Mouse (Mus musculus) 3T3-L1 (cell line): ENCODE results near the gene Frmd4b.
A peak's percentile ranks its signal among the peaks of the same experiment; 100 is the strongest.

Source experiments
- DNase-seq: peaks from one replicate; pipeline ENCODE4 v3.0.0-alpha.2; 2015; ENCODE audit warnings: low read depth, low spot score

Frmd4b gene

DNA sequence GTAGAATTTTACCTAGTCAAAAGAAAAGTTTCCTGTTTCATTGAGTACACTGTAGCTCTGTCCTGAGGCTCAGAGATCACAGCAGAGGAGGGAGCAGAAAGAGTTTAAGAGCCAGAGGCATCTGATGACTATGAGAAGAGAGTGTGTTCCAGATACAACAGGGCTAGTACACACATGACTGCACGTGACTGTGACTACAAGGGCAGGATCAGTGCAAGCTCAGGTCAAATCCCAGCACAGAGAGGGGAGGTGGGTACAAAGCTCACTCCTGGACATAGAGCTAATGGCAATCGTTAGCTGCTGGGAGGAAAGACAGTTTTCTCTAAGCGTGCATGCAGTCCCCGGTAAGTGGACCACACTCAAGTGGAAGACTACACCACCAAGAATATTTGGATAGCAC lies 37.6 kb downstream of the Frmd4b start:
- DNase-seq, result no peak

DNA sequence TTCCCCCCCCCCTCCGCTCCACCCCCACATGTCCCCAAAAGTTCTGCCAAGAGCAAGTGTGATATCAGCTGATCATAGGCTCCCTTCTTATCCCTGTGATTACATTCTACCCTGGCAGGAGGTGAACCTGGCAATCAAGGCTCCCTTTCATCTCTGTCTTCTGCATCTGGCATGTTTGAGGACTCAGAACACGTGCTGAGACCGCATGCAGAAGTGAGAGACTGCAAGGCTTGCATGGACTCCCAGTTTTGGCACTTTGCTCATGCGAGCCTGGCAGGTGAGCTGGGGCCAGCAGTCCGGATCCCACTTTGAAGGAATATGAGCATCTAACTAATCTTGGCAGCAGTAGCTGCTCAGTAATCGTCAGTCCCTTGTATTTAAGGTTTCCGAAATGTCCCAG lies 39.1 kb downstream of the Frmd4b start:
- DNase-seq, result no peak

DNA sequence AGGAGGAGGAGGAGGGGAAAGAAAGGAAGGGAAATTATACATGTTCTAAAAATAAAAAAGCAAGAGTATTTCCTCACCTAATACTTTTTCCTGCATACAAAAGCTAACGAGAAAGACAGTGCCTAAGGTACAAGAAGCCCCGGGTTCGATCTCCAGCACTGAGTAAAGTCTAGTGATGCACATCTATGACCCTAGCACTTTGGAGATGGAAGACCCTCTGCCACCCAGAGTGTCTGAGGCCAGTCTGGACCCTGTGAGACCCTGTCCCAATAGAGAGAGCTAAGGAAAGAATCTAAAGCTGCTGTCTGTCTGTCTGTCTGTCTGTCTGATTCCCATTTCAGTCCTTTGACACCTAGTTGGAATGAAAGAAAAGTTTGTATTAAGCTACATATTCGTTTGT lies 40.0 kb downstream of the Frmd4b start:
- DNase-seq, result no peak

DNA sequence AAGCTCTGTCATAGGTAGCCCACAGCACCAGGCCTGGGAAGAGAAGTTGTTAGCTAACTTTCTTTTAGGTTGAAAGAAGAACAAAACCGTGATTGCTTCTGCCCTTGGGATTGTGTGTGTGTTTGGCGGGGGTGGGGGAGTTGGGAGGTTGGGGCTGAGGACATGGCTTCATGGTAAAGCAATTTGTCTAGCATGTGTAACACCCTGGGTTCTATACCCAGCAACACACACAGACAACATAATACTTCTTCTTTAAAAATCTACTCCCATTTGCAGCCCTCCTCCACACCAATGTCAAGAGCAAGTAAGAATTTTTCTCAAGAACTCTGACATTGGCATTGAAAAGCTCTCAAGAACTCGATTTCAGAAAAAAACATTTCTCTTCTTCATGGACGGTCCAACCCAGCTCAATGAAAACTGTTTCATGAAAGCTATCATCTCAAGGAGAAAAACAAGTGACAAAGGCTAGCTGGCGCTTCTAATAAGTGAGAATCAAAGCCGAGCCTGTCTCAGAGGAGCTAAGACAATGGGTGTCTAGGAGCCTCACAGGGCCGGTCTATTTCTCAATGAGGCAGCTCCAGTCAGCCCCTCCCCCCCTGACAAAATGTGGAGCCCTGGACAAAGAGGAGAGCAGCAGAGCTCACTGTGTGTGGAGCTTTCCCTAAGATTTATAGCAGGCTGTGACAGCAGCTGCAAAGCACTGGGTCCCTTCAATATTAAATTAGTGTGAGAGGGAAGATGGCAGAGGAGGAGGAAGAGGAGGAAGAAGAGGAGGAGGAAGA lies 40.6 kb downstream of the Frmd4b start:
- no peak for DNase-seq

DNA sequence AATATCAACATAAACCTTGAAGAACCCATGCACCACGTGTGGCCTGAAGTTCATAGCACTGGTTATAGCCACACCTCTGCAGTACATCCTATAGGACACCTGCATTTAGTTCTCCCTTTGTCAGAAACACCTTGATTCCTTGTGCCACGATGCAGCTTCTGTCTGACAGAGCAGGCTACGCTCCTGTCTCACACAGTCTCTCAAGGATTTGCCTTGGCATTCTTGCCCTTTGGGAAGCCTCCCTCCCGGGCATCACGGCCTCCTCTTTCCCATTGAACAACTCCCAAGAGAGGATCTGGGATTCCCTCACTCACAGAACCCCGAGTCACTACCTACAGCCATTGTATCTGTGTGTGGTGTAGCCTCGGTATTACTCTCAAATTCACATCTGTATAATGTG lies 41.2 kb downstream of the Frmd4b start:
- no peak for DNase-seq

DNA sequence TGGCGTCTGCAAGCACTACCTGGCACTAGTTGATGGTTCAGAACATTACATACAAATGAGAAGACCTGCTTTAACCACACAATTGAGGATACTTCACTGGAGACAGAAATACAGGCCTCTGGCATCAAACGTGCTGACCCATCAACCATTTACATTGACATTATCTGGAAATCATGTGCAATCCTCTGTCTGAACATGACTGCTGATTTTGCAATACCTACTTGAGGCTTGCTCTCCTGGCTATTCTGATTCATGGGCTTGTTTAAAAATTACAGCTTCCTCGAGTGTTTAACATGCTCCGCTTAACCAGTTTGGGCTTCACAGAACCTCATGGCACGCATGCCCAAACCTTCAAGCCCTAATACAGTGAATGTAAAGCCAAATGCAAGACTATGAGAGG lies 42.4 kb downstream of the Frmd4b start:
- DNase-seq, result no peak

DNA sequence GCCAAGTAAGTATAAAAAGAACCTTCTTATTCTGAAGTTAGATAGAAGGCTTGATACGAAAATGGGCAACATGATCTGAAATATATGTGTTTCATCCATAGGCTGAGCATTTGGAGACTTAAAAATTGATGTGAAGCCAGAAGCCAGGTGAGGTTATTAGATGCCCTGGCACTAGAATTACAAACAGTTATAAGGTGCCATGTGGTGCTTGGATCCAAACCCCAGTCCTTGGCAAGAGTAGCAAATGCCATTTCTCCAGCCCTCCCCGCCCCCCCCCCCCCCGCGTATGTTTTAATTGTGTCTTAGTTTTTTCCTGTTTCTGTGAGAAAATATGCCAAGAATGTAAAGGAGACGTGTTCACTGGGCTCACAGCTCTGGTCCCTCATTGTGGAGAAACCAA lies 45.1 kb downstream of the Frmd4b start:
- DNase-seq, result no peak

DNA sequence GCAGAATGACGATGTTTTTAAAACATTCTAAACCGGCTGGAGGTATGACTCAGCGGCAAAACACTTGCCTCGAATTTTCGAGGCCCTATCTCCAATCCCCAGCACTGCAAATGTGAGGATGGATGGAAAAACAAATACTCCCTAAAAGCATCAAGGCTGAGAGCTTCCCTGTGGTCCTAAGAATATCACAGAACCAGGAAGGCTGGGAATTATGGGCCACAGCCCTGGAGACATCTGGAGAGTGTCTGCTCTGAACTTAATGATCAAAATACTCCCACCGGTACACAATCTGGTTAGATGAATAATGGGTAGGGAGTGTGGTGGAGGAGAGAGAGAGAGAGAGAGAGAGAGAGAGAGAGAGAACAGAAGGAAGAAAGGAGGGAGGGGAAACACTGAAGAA lies 48.8 kb downstream of the Frmd4b start:
- DNase-seq, result no peak

DNA sequence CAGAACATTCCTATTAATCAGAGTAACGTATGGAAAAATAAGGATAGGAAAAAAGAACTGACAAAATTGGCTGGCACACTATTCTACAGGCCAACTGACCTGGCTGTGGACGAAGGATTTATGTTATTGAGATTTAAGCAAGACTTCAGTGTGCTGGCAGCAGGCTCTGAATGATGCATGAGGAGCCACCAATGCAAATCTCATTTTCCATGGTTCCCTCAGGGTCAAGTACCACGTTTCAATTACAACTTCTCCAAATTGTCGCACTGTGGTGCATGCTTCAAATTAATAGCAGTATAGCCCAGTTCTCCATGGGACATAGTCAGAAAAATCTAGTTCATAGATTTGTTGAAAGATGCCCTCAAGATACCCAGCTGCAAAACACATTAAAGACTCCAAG lies 50.6 kb downstream of the Frmd4b start:
- no peak for DNase-seq

DNA sequence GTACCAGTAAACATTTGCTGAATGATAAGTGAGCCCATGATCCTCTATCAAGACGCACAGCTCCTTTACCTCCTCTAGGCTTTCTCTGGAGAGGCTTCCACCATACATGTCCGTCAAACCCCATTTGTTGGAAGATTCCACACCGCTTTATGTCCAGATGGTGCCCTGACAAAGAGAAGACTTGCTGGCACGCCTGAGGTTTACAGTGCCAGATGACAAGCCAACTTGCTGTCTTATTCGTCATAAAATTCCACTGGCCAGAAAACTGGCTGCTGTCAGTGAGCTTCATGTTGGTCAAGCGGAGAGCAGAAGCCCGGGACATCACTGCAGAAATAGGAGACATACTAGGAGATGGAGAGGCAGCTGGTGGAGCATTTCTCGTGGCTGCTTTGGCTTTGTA lies 60.2 kb downstream of the Frmd4b start:
- no peak for DNase-seq

DNA sequence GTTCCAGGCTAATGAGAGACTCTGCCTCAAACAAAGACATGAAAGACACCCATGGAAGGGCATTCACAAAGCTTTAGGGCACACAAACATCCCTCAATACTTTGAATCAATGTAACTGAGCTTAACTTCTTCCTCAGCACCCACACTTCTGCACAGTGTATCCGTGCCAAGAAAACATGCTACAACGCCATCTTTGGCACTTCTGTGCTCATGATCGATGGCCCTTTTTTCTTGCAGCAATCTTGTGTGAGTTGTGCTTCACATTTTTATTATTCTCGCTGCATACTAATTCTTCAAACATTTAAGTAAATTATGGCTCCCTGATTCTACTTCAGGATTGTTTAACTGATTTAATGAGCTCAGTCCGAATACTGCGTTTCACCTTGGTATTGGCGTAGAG lies 61.7 kb downstream of the Frmd4b start:
- DNase-seq, result no peak

DNA sequence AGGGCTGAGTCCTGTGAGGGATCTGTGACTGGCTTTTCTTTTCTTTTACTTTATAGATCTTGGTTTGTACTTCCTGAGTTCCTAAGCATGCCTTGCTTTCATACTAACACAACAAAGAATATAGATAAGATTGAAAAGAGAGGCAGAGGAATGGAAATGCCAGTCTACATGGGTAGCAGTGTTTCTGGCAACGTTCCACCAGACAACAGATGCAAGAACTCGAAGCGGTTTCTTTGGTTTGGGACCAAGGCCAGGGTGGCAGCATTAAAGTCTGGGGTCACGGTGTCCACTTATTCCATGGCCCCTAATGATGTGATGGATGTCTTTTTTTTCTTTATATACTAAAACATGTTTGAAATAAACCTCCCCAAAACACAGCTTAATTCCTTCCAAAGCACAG lies 63.9 kb downstream of the Frmd4b start:
- no peak for DNase-seq

DNA sequence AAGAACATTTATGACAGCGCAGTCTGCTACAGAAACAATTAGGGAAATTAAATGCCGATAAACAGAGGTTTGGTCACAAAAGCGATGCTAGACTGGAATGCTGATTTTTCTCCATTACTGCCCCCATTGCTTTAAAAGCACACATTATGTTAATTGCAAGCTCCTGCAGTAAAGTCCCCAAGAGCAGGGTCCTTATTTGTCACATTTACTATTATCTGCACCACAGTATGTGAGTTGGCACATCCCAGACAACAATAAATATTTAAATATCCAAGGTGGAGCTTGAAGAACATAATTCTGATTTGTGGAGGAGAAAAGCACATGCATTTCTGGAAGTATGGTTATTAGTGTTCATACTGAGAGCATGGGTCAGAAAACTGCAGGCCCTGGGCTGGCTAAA lies 64.8 kb downstream of the Frmd4b start:
- no peak for DNase-seq

DNA sequence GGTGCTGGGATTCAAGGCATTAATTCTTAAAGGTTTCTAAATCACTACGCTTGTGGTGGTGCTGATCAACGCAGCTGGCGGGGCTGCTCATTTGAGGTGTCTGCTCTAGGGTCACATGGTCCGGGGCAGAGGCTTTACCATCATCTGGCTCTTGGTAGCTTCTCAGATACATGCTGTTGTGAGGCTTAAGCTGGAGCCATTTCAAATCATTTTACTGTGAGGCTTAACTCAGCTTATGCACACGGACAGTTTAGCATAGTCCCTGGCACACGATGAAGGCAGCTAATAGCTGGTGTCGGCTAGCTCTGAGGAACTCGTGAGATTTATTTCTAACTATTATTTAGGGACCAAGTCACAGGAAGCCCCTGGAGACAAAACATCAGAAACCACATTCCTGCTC lies 65.5 kb downstream of the Frmd4b start:
- DNase-seq, result no peak

DNA sequence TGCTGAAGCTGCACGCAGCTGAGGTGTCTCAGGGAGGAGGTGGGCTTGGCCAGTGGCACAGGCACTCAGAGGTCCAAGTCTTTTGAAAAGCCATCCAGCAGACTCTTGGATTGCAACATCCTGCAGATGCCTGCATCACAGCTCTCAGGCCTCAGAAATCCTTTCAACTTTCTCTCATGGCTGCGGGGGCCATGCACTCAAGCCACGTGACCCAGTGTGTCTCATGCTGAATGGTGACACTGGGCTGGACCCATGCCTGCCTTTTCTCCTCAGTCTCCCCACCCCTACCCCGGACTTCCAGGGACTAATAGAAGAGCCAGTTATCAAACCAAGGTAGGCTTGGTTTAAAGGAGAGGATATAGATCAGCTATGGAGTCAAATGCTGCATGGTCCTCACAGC lies 66.2 kb downstream of the Frmd4b start:
- DNase-seq, result no peak

DNA sequence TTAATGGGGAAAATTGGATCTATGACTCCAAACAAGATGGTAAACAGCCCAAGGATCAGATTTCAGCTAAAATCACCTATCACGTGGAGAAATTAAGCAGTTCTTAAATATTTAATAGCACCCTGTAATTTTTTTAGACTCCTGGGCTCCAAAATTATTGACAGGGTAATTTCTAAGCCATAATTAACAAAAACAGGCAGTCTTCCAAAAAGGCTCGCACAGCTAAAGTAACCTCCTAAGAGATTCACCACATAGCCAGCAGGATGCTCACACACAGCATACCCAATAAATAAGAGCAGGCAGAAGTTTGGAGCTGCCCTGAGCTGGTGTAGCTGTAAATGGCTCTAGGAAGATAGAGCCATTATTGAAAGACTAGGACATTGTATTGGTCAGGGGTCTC lies 76.9 kb downstream of the Frmd4b start:
- no peak for DNase-seq

DNA sequence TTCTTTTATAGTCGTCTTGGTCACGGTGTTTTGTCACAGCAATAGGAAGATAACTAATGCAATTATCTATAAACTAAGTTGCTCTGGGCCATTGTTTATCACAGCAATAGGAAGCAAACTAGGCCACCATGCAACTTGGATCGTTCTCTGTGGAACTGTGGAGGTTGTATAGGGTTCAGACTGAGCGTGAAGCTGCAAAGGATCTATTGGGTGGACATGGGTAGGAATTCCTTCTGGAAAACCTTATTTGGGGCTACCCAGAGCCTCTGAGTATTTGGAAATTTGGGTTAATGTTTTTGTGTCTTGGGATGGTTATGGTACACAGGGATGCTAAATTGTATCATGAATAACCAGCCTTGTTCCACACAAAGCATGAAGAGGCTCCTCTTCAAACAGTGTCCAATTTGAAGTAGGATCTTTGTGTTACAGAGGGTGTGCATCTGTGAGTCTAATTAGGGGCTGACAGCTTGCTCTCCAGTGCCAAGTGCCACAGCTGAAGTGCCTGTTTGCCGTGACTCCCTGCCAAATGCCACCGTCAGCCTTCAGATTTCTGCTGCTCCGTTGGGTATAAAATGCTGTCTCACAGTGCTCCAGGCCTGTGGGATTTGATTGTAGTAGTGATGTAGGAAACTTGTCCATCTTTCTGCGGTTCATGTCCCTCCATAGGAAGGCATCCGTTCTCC lies 81.4 kb downstream of the Frmd4b start:
- DNase-seq, result no peak

DNA sequence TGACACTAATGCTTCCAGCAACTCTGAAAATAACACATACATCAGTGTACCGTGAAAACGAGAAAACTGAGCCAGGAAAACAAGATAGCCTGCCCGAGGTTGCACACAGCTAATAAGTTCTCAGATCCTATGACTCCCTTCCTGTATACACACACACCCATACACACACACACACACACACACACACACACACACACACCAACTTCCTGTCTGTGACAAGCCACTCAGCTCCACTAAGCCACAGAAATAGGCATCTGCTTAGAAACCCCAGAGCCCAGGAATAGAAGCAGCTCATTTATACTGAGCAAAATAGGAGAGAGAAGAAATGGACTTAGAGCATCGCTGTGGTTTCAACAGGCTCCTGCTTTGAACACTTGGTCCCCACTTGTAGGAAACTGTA lies 86.3 kb downstream of the Frmd4b start:
- DNase-seq, result no peak

DNA sequence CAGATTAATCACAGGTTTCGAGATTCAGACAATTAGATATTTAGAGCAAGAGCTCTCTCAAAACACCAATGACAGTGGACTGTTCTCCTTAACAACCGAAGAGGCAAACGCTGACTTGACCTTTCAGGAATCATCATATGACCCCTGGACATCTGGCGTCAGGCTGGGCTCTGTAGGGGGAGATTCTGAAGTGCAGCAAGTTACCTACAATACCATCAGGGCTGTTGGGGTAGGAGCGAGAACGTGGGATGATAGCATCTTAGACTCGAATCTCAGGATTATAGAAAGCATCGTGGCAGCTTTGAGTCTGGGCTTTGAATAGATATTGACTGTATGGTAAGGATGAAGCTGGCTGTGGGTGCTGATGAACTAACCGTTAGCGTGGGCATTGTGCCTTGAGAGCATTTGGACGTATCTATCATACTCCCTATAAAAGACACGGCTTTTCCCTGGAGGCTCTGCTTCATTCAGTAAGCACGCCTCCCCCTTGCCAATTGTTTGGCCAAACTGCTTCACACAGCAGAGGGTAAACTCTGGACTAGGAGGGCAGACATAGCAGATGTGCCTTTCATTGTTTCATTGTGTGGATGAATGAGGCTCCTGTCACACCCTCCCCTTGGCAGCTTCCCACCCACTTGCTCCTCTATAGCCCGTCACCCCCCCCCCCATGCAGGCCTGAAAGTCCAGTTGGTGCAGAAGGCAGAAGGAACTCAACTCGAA lies 88.2 kb downstream of the Frmd4b start:
- no peak for DNase-seq

DNA sequence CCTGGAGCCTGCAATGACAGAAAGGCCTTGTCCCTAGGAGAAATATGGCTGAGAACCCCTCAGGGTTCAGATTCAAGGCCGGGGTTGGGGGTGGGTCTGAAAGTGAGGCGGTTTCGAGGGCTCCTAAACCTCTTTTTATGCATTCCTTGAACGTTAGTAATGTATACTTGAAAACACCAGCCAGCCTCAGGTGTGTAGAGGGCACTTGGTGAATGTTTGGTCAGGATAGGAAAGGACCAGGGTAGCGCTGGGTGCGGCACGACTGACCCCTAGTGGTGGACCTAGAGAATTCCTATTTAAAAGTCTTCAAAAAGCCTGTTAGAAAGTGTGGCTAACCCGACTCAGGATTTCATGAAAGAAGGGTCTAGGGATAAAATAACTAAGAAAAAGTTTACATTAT lies 91.2 kb downstream of the Frmd4b start:
- DNase-seq, result peak; percentile 77

DNA sequence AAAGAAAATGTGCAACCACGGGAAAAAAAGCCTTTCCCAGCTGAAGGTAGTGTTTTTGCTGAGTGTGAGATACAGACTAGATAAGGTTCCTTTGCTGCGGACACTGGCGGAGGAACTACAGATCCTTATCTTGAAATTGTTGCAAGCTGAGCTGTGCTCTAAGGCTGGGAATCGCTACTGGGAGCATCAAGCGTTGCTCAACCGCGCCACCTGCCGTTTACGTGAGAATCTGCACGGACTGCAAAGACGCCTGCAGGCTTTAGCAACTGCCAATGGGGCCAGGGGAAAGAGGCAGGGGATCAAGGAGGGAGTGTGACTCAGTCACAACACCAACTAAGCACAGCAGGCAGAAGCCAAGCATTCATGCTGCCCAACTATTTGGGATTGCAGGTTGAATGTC lies 94.2 kb downstream of the Frmd4b start:
- peak; percentile 94 for DNase-seq

DNA sequence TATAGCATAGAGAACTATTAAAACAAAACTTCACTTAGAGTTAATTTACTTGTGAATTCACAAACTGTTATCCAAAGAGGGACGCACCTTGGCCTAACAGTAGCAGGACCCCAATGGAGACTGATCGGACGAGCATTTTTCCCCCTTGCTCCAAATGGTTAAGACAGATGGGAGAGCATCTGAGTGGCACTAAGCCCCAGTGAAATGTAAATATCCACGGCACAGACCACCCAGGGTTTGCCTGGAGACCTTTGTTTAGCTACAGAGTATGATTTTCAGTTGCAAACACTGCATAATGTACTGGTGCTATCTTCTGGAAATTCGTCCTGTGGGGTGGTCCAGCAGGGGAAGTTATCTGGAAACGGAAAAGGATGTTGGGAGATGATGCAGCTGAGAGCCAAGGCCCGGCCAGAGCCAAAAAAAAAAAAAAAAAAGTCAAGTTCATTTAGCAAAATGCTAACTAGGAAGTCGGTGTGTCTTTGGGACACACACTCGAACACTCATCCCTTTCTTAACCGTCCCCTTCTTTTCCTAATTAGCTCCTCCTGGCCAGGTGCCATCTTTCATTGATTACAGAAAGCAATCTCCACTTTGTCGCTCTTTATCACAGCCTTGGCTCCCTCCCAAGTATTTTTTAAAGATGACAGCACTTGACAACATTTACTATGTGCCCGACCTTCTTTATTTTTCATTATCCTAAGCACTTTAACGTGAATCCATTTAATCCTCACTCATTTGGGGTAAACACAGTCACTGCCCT lies 95.9 kb downstream of the Frmd4b start:
- no peak for DNase-seq
